Mouse (Mus musculus): ENCODE data around the gene Grip1. TPM values are rescaled to one million over a fixed set of nuclear protein-coding genes. Genes with fewer than 3 reads are reported as not detected.

Gene Grip1
- polyA plus RNA-seq, 1 experiment from 2014 or later: 0.53 TPM

DNA sequence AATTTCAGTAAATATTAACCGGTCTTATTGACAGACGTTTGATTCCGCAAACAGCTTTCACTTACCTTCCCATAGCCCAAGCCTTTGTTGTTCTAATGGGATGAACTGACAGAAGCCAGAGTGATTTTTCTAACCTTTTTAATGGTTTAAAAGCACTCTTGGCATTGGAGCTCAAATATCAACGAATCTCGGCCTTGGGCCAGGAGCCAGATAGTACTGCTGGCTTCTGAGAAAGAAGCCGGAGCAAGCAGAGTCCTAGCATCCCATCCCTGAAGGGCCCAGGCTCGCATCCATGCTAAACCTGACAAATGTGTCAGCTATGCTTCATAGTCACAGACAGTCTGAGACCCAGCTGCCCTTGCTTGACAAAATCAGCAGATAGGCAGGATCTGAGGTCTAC, 302.6 kb downstream of the Grip1 start:
- no peaks in the 10 kb centered on the region for H3K9me3 ChIP-seq (replicated peaks)
- H3K4me1 ChIP-seq (replicated peaks): no peaks in the 10 kb centered on the region
- H3K9ac ChIP-seq: no peak overlapping the region
- H3K4me2 ChIP-seq: no peak overlapping the region
- H3K36me3 ChIP-seq (replicated peaks): no peaks in the 10 kb centered on the region
- H3K4me3 ChIP-seq (replicated peaks): no peak overlapping the region
- no peak for ATAC-seq (ENCODE audit: insufficient read depth)
- no peaks in the 10 kb centered on the region for H3K27me3 ChIP-seq
- no peak overlapping the region for H3K27ac ChIP-seq (replicated peaks)
- WGBS (ENCODE audit: insufficient replicate concordance): 71% methylated on average over 7 of the region's 7 CpGs

DNA sequence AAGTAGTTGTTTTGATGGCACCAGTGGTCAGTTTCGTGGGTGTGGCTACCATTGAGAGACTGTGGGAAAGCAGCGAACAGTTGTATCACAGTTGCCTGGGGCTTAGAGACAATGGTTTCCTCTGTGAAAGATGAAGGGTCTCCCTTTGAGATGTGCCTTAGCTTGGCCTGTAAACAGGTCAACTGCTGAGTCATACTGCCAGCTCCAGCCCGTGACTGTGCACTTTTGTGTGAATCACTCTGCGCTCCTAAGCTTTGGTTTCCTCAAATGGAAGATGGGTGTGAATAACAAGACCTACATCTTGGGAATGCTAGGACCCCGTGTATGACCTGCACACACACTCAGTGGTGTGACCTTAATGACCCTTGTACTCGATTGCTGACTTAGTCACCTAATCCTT, 303.6 kb downstream of the Grip1 start:
- Histone ChIP-seq H3K9me3 (replicated peaks) (0 out of 2 replicates have a peak, but pooled peaks cover 2% of the 10 kb centered on the region), H3K9ac (no peak overlapping the region), H3K4me1 (replicated peaks) (no peaks in the 10 kb centered on the region), H3K27me3 (no peaks in the 10 kb centered on the region), H3K4me3 (replicated peaks) (no peak overlapping the region), H3K4me2 (no peak overlapping the region), H3K27ac (replicated peaks) (no peak overlapping the region), H3K36me3 (replicated peaks) (no peaks in the 10 kb centered on the region)
- 58% methylated on average over 6 of the region's 6 CpGs for WGBS (ENCODE audit: insufficient replicate concordance)
- no peak for ATAC-seq (ENCODE audit: insufficient read depth)

DNA sequence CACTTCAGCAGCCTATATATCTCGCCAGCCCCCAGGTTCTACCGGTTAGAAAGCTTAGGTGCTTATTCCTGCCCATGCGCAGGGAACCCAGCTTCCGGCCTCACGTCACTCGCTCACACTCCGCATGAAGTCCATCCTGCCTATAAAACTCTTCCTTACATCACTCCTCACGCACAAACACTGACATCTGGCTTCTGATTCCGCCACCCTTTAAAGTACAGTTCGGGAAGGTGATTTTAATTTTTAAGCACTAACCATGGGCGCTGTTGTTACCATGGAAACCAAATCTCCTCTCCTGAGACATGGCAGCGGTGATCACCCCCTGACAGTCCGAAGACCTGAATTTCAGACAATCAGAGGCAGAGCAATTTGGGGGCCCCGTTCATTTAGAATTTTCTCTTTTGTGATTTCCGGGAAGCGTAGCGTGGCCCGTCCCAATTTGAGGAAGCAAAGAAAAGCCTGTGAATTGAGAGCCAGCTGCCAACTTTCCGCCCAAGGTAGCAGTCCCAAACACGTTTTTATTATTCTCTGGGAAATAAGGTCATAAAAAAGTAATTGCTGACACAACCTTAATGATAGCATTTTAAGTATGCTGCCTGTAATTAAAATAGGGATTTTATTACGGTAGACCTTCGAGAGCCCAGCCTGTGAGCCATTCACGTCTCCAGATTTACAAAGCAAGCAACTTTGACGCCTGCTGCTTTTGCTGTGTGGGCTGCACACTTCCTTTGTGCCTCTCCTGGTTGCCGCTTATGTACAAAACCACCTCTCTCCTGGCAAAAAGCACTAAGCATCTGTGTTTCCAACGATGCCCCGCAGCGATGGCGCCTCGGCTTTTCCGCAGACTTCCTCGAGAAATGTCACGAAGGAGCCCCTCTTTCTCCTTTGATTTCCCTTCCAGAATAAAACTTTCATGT, 308.1 kb downstream of the Grip1 start:
- H3K9me3 ChIP-seq (replicated peaks): 0 out of 2 replicates have a peak, but pooled peaks cover 2% of the 10 kb centered on the region
- no peak overlapping the region for H3K9ac ChIP-seq
- no peak overlapping the region for H3K4me2 ChIP-seq
- no peaks in the 10 kb centered on the region for H3K4me1 ChIP-seq (replicated peaks)
- no peak for ATAC-seq (ENCODE audit: insufficient read depth)
- no peak overlapping the region for H3K27ac ChIP-seq (replicated peaks)
- H3K36me3 ChIP-seq (replicated peaks): no peaks in the 10 kb centered on the region
- no peaks in the 10 kb centered on the region for H3K27me3 ChIP-seq
- no peak overlapping the region for H3K4me3 ChIP-seq (replicated peaks)
- 74% methylated on average over 33 of the region's 33 CpGs for WGBS (ENCODE audit: insufficient replicate concordance)

DNA sequence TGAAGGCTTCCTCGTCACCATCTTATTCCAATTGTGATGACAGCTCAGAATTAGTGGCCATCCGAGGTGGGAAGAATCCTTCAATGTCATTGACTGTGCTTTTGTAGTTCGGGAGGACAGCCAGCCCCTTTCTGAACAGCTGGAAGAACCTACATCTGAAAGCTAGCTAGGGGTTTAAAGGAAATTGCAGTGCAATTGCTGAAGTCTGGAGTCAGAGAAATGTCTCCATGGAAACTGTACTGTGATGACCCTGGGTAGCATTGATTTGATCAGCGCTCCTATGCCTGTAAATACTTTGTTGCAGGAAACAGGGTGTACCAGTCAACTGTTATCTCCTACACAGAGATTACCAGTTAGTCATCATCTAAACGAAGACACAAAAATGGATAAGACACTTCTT, 325.2 kb downstream of the Grip1 start:
- no peak overlapping the region for H3K9ac ChIP-seq
- H3K4me2 ChIP-seq: no peak overlapping the region
- H3K36me3 ChIP-seq (replicated peaks): no peaks in the 10 kb centered on the region
- H3K27me3 ChIP-seq: no peaks in the 10 kb centered on the region
- no peak overlapping the region for H3K27ac ChIP-seq (replicated peaks)
- no peaks in the 10 kb centered on the region for H3K9me3 ChIP-seq (replicated peaks)
- WGBS (ENCODE audit: insufficient replicate concordance): 45% methylated on average over 5 of the region's 5 CpGs
- ATAC-seq (ENCODE audit: insufficient read depth): no peak
- no peak overlapping the region for H3K4me3 ChIP-seq (replicated peaks)
- H3K4me1 ChIP-seq (replicated peaks): no peaks in the 10 kb centered on the region

DNA sequence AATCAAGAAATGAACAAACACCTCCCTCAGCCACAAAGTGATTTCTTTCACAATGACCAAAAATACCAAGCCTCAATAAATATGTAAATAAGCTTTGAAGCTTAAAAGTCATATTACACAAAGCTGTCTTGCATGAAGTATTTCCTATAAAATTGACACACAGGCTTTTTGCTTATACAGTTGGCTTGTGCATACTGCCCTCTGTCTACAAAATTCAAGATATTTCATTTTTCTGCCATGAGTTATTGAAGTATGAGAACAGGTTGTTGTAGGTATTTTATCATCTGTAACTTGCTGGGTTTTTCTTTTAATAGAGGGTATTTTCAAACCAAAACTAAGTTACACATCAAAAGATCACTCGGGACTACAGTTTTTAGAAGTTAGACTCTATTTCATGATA, 326.0 kb downstream of the Grip1 start:
- 52% methylated on average over 1 of the region's 1 CpGs for WGBS (ENCODE audit: insufficient replicate concordance)
- Histone ChIP-seq H3K27ac (replicated peaks) (no peak overlapping the region), H3K4me1 (replicated peaks) (no peaks in the 10 kb centered on the region), H3K27me3 (no peaks in the 10 kb centered on the region), H3K9ac (no peak overlapping the region), H3K4me2 (no peak overlapping the region), H3K4me3 (replicated peaks) (no peak overlapping the region), H3K36me3 (replicated peaks) (no peaks in the 10 kb centered on the region), H3K9me3 (replicated peaks) (no peaks in the 10 kb centered on the region)
- no peak for ATAC-seq (ENCODE audit: insufficient read depth)

DNA sequence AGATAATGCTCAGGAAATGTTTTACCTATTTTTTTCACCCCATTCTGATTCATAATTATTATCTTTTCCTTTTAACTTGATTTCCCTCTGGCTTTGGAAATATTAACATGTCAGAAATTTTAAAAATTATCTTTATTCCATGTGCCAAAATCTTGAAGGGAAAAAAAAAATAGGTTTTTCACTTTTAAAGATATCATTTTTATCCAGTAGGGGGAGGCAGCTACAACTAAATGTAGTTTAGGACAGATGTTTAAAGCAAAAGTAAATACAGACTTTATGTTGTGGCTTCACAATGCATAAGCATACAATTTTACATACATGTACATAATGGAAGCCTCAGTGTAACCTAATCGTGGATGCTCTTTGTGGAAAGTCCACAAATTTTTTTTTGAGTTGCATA, 336.9 kb downstream of the Grip1 start:
- Histone ChIP-seq H3K9me3 (replicated peaks) (no peaks in the 10 kb centered on the region), H3K4me3 (replicated peaks) (no peak overlapping the region), H3K9ac (no peak overlapping the region), H3K4me1 (replicated peaks) (no peaks in the 10 kb centered on the region), H3K4me2 (no peak overlapping the region), H3K27me3 (no peaks in the 10 kb centered on the region), H3K36me3 (replicated peaks) (no peaks in the 10 kb centered on the region), H3K27ac (replicated peaks) (no peak overlapping the region)
- ATAC-seq (ENCODE audit: insufficient read depth): no peak
- WGBS (ENCODE audit: insufficient replicate concordance): 38% methylated on average over 1 of the region's 1 CpGs

DNA sequence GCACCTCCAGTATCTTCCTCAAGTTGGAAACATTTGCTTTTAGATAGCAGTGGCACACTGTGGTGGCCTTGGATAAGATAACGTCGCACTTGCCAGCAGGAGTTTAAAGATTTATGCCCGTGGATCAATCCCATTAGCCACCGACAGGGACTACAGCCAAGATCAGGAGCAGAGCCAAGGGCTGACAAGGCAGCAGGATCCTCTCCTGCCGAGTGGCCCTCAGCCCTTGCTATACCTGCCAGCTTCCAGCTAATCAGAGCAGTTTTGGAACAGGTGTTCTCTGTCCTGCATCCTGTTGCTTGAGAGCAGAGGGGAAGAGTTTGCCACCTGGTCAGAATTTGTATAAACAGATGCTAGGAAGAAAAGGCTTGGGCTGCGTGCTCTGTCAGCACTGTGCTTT, 348.8 kb downstream of the Grip1 start:
- WGBS (ENCODE audit: insufficient replicate concordance): 47% methylated on average over 6 of the region's 6 CpGs
- no peaks in the 10 kb centered on the region for H3K27me3 ChIP-seq
- H3K9ac ChIP-seq: no peak overlapping the region
- no peak for ATAC-seq (ENCODE audit: insufficient read depth)
- no peaks in the 10 kb centered on the region for H3K36me3 ChIP-seq (replicated peaks)
- H3K9me3 ChIP-seq (replicated peaks): no peaks in the 10 kb centered on the region
- no peak overlapping the region for H3K27ac ChIP-seq (replicated peaks)
- no peak overlapping the region for H3K4me3 ChIP-seq (replicated peaks)
- no peaks in the 10 kb centered on the region for H3K4me1 ChIP-seq (replicated peaks)
- no peak overlapping the region for H3K4me2 ChIP-seq

DNA sequence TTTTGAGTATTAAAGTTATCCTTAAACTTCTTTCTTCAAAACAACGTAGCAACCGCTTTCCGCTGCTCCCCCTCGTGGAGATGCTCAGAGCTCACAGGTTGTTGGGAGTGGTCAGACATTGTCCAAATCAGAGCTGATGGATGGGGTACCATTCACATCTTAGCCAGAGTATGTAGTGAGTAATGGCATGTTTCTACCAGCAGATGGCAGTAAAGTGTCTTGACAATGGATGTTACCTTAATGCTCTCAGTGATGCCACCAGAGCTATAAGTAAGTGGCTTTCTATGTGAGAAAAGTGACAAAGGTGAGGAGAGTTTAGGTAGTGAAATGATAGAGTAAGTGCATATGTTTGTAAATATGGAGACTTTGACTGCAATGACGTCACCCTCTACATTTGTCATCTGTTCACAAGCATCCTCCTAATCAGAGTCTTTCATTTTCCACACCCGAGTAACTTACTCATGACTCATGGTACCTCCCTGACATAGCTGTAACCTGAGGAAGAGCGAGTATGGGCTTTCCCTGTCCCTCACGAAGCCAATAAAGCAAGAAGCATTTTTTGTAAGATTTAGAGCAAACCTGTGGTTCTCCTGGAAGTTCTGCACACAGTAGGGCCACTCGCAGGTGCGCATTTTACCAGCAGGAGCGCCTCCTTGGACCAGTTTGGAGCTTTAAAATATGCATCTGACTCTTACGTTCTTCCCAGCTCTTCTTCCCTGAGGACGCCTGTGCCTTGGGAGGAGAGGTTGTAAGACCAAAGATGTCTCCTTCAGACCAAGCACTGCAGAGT, 350.2 kb downstream of the Grip1 start:
- Histone ChIP-seq H3K27ac (replicated peaks) (no peak overlapping the region), H3K4me3 (replicated peaks) (no peak overlapping the region), H3K9ac (no peak overlapping the region), H3K4me2 (no peak overlapping the region), H3K9me3 (replicated peaks) (no peaks in the 10 kb centered on the region), H3K4me1 (replicated peaks) (no peaks in the 10 kb centered on the region), H3K36me3 (replicated peaks) (no peaks in the 10 kb centered on the region), H3K27me3 (no peaks in the 10 kb centered on the region)
- 44% methylated on average over 13 of the region's 13 CpGs for WGBS (ENCODE audit: insufficient replicate concordance)
- no peak for ATAC-seq (ENCODE audit: insufficient read depth)

DNA sequence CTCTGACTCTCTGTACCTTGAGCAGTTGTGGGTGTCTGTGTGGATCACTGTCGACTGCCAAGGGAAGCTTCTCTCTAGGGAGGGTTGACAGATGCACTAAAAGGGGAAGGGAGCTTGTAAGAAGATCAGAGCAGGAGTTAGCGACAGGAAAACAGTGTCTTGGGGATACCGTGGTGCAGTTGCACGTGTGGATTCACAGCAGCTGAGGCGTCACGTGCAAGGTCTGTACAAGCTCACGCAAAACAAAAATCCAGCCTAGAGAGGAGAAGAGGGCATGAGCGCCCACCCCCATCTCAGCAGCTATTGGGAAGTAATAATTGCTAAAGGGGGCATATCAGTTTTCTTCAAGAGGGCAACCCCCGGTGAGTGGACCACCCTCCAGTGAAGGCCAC, 350.8 kb downstream of the Grip1 start:
- Histone ChIP-seq H3K36me3 (replicated peaks) (no peaks in the 10 kb centered on the region), H3K9me3 (replicated peaks) (no peaks in the 10 kb centered on the region)
- ATAC-seq (ENCODE audit: insufficient read depth): no peak; the same call in 1 of the 2 replicates

DNA sequence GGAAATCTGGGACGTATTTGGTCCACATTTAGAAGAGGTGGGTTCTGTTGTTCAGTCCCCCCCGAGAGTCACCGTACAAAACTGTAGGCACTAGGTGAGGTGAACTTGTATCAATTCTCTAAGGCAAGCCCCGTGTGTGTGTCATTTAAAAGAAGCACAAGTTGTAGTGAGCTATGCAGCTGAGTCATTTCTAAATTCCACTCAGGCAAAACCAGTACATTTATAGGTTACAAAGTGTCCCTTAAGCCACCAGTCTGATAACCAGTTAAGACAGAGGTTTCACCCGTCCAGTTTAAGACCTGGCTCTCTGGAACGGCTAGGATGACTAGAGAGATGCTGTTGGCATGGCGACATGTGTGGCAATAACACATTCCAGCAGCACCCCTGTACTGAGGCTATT, 351.5 kb downstream of the Grip1 start:
- Histone ChIP-seq H3K36me3 (replicated peaks) (no peaks in the 10 kb centered on the region), H3K9ac (no peak overlapping the region), H3K9me3 (replicated peaks) (no peaks in the 10 kb centered on the region), H3K4me3 (replicated peaks) (no peak overlapping the region), H3K27me3 (no peaks in the 10 kb centered on the region), H3K4me2 (no peak overlapping the region), H3K4me1 (replicated peaks) (no peaks in the 10 kb centered on the region), H3K27ac (replicated peaks) (no peak overlapping the region)
- no peak for ATAC-seq (ENCODE audit: insufficient read depth)
- 63% methylated on average over 7 of the region's 7 CpGs for WGBS (ENCODE audit: insufficient replicate concordance)

More for the DNA sequence above, 350.8 kb downstream of the Grip1 start:
- Histone ChIP-seq H3K9ac (no peak overlapping the region), H3K27me3 (no peaks in the 10 kb centered on the region), H3K4me2 (no peak overlapping the region), H3K4me3 (replicated peaks) (no peak overlapping the region), H3K27ac (replicated peaks) (no peak overlapping the region), H3K4me1 (replicated peaks) (no peaks in the 10 kb centered on the region)
- 65% methylated on average over 9 of the region's 9 CpGs for WGBS (ENCODE audit: insufficient replicate concordance)

DNA sequence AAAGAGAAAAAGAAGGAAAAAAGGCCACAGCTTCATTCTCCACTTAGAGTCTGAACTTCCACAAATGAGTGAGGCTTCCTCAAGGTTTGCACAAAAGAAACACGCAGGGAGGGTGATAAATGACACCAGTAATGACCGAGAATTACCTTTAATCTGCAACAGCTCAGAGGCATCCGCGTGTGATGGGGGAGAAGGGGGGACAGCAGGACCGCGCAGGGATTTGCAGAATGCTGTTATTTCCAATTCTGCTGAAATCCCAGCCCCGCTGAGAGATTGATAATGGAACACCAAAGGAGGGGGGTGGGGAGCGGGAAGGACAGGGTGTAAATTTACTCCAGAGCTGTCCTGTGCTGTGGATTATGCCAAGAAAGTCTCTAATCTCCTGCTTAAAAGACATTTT, 352.5 kb downstream of the Grip1 start:
- Histone ChIP-seq H3K4me3 (replicated peaks) (no peak overlapping the region), H3K9me3 (replicated peaks) (no peaks in the 10 kb centered on the region), H3K4me1 (replicated peaks) (no peaks in the 10 kb centered on the region), H3K27me3 (no peaks in the 10 kb centered on the region), H3K9ac (no peak overlapping the region), H3K27ac (replicated peaks) (no peak overlapping the region), H3K4me2 (no peak overlapping the region), H3K36me3 (replicated peaks) (no peaks in the 10 kb centered on the region)
- WGBS (ENCODE audit: insufficient replicate concordance): 58% methylated on average over 8 of the region's 8 CpGs
- no peak for ATAC-seq (ENCODE audit: insufficient read depth)

Data from liver, embryonic 15.5 days (tissue).